Mouse (Mus musculus) spleen, adult 2 months (tissue): ENCODE data around the gene Sucnr1. TPM values are rescaled to one million over a fixed set of nuclear protein-coding genes. Genes with fewer than 3 reads are reported as not detected.
"Not testable (repeated sequence)": the region's sequence is repeated elsewhere in the genome, so short reads cannot be mapped to it uniquely, and the experiment has no call there.

Experiments
- DNase-seq, 2 experiments: peaks; one replicate each; pipeline versions ENCODE4 v3.0.0 to v3.0.0-alpha.2; 2012 to 2021; ENCODE audit warnings: low spot score in 2 of 2, low read depth in 1 of 2
- H3K27ac ChIP-seq: fragments of 200-500 bp; 2 replicates; pipeline ENCODE4 v1.5.1; 2012; ENCODE audit warnings: low read length, inconsistent platforms; ENCODE audit not compliant: insufficient read depth
- H3K27me3 ChIP-seq: fragments of 200-500 bp; 2 replicates; pipeline ENCODE4 v1.6.1; 2012; ENCODE audit warnings: mild to moderate bottlenecking, moderate library complexity, low read length, inconsistent platforms; ENCODE audit not compliant: control insufficient read depth, insufficient read depth
- H3K36me3 ChIP-seq: fragments of 200-500 bp; 2 replicates; pipeline ENCODE4 v1.6.1; 2012; ENCODE audit warnings: mild to moderate bottlenecking, low read length, inconsistent platforms; ENCODE audit not compliant: control insufficient read depth, insufficient read depth
- H3K4me1 ChIP-seq: fragments of 200-500 bp; 2 replicates; pipeline ENCODE4 v1.6.1; 2011; ENCODE audit warnings: inconsistent platforms; ENCODE audit not compliant: control insufficient read depth, insufficient read depth, insufficient read length
- H3K4me3 ChIP-seq: fragments of 200-500 bp; 2 replicates; pipeline ENCODE4 v1.5.1; 2011; ENCODE audit warnings: mild to moderate bottlenecking, inconsistent platforms; ENCODE audit not compliant: insufficient read depth, insufficient read length; ENCODE audit errors: extremely low read depth
- CTCF ChIP-seq: fragments of 200-500 bp; IDR thresholded peaks from 2 replicates; pipeline ENCODE4 v1.5.1; 2011; ENCODE audit warnings: mild to moderate bottlenecking, inconsistent platforms; ENCODE audit not compliant: insufficient read depth, insufficient read length, insufficient replicate concordance; ENCODE audit errors: extremely low read depth
- POLR2A ChIP-seq: fragments of 200-500 bp; IDR thresholded peaks from 2 replicates; pipeline ENCODE4 v1.6.1; 2011; ENCODE audit warnings: low read depth, low read length, inconsistent platforms
- WGBS: fragments of 180-500 bp; shearing (Covaris S2); methylation state at CpG from one replicate; pipeline ENCODE4 v1.1.7; 2018; 5-methylcytosine and 5-hydroxymethylcytosine counted together
- polyA plus RNA-seq: library from polyadenylated mRNA; depleted of rRNA; stranded (reverse); fragments of >200 nt; gene quantifications from 2 replicates; pipeline ENCODE4 v1.2.3, GENCODE M21; 2012

The Sucnr1 gene
- polyA plus RNA-seq, 1 experiment, result 1.8 TPM

DNA sequence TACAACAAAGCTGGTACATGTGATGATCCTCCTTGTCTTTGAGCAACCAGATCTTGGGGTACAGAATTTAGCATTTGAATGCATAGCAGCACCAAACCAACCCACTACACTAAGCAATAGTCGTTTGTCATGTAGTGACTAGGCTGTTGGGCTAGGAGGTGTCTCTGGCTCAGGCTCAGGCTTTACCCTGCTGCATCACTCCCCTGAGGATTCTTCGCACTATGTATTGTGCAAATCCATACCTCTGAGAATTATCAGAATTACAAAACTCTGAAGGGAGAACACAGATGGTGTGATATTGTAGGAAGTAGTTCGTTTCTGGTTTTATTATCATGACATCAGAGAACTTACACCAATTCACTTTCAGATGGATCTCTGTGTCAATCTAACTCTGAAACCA, 15.3 kb downstream of the Sucnr1 start:
- 80% methylated on average over 3 of the region's 3 CpGs for WGBS

GRCm38 (mm10) chr3:60097485-60097884, 15.8 kb downstream of the Sucnr1 start:
- Histone ChIP-seq H3K27ac (no peak overlapping the region), H3K4me1 (no peaks in the 10 kb centered on the region), H3K4me3 (no peak overlapping the region), H3K27me3 (no peaks in the 10 kb centered on the region), H3K36me3 (no peaks in the 10 kb centered on the region)
- 93% methylated on average over 2 of the region's 2 CpGs for WGBS
- DNase-seq, result no peak
- TF ChIP-seq POLR2A (no peak), CTCF (no peak)

More for the DNA sequence above, 15.3 kb downstream of the Sucnr1 start:
- Histone ChIP-seq H3K4me3 (no peak overlapping the region), H3K27me3 (no peaks in the 10 kb centered on the region), H3K27ac (no peak overlapping the region), H3K36me3 (no peaks in the 10 kb centered on the region), H3K4me1 (no peaks in the 10 kb centered on the region)
- no peak for DNase-seq
- TF ChIP-seq POLR2A (no peak), CTCF (no peak)

DNA sequence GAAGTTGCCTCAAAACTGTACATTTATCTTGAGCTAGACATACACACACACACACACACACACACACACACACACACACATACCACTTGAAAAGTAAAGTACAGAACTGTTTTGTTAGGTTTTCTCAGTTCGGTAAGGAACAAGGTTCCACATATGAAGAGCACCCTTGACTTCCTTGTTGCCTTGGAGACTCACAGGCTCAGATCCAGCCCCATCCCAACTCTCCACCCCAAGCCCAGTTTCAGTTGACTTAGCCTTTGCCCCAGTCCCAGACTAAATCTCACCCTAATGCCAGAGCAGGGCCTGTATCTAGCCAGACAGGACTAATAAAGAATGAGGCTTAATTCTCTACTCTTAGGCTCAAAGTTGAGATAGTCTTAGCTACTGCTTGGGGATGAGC, 16.9 kb downstream of the Sucnr1 start:
- H3K27me3 ChIP-seq, result no peaks in the 10 kb centered on the region
- 62% methylated on average over 1 of the region's 1 CpGs for WGBS
- TF ChIP-seq POLR2A (no peak), CTCF (no peak)
- no peak overlapping the region for H3K27ac ChIP-seq
- DNase-seq, result no peak
- no peak overlapping the region for H3K4me3 ChIP-seq
- no peaks in the 10 kb centered on the region for H3K4me1 ChIP-seq
- no peaks in the 10 kb centered on the region for H3K36me3 ChIP-seq

DNA sequence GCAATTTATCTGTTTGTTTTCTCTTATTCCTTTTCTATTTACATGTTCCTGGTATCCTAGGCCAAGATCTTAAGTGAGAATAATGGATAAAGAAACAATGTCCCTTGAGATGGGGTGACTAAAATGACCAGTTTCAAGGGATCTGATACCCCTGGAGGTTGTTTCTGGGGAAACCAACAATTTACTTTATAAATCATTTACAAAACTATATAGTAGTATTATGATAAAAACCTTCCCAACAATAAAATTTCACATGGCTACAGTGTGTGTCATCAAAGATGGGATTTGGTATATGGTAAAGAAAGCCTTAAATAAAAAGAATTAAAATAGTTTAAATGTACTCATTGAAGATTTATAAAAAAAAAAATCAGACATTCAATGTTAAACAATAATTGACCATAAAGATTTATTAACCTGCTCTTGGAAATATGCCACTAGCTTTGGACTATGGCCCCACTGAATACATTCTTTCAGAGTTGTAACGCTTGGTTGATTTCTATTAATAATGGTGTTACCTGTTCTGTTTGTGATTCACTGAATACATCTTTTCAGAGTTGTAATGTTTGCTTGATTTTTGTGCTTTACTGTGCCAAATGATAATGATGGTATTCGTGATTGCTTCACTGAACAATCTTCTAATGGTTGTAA, 22.9 kb downstream of the Sucnr1 start:
- WGBS, result 89% methylated on average over 2 of the region's 2 CpGs
- H3K4me3 ChIP-seq, result no peak overlapping the region
- H3K27ac ChIP-seq, result no peak overlapping the region
- no peaks in the 10 kb centered on the region for H3K4me1 ChIP-seq
- TF ChIP-seq CTCF (no peak), POLR2A (no peak)
- DNase-seq, result no peak
- no peaks in the 10 kb centered on the region for H3K27me3 ChIP-seq
- no peaks in the 10 kb centered on the region for H3K36me3 ChIP-seq

DNA sequence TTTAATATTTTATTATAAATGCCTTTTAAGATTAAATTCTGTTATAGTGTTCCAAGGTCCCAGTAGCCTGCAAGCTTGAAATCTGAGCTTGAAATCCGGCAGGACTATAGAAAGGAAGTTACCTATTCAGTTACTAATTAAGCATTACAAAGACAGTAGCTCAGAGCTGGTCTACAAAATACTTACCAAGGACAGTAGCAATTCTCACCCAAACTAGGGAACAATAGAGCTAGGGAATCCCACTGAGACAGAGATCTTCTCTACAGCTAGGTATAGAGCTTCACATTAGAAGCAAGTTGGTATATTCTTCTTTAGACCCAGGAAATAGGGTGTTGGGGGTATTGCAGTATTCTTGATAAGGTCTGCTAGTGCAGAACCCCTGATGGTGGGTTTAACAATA, 24.8 kb downstream of the Sucnr1 start:
- H3K4me1 ChIP-seq, H3K36me3 ChIP-seq, H3K4me3 ChIP-seq, H3K27me3 ChIP-seq, H3K27ac ChIP-seq, DNase-seq: not testable (repeated sequence)
- 91% methylated on average over 1 of the region's 1 CpGs for WGBS

GRCm38 (mm10) chr3:60107736-60108135, 26.1 kb downstream of the Sucnr1 start:
- Histone ChIP-seq H3K27me3 (no peaks in the 10 kb centered on the region), H3K36me3 (no peaks in the 10 kb centered on the region), H3K27ac (no peak overlapping the region), H3K4me1 (peaks cover 4% of the 10 kb centered on the region), H3K4me3 (no peak overlapping the region)
- TF ChIP-seq POLR2A (no peak), CTCF (no peak)
- WGBS, result 80% methylated on average over 3 of the region's 3 CpGs
- DNase-seq, result no peak

GRCm38 (mm10) chr3:60108815-60109214, 27.1 kb downstream of the Sucnr1 start:
- no peak overlapping the region for H3K4me3 ChIP-seq
- TF ChIP-seq CTCF (no peak), POLR2A (no peak)

More at GRCm38 (mm10) chr3:60108815-60109214, 27.1 kb downstream of the Sucnr1 start:
- Histone ChIP-seq H3K27me3 (no peaks in the 10 kb centered on the region), H3K27ac (no peak overlapping the region), H3K4me1 (peaks cover 4% of the 10 kb centered on the region), H3K36me3 (no peaks in the 10 kb centered on the region)
- no peak for DNase-seq
